Mouse (Mus musculus) retina, adult 2 months (tissue): ENCODE results near the gene Lzic.
"Not testable (repeated sequence)": the region's sequence is repeated elsewhere in the genome, so short reads cannot be mapped to it uniquely, and the experiment has no call there.

Experiments used
- DNase-seq: peaks from one replicate; pipeline ENCODE4 v3.0.0-alpha.2; 2012; ENCODE audit warnings: low read depth, low spot score

The Lzic gene

GRCm38 (mm10) chr4:149485053-149485824, at the start of gene Lzic, which contains the start of gene Nmnat1:
Lzic (plus strand) TSS chr4:149485229.
Nmnat1 (minus strand) TSS chr4:149485202.
- peak; percentile 81 for DNase-seq

- DNase-seq, result no peak
Observed at GRCm38 (mm10) chr4:149440576-149440975, 44.5 kb upstream of the Lzic start.

- no peak for DNase-seq
Observed at GRCm38 (mm10) chr4:149442436-149442835, 42.6 kb upstream of the Lzic start.

GRCm38 (mm10) chr4:149444465-149444864, 40.6 kb upstream of the Lzic start:
- no peak for DNase-seq

- DNase-seq, result peak; percentile 74
Observed at GRCm38 (mm10) chr4:149444964-149445701, 39.9 kb upstream of the Lzic start.

- no peak for DNase-seq
Observed at GRCm38 (mm10) chr4:149445868-149446267, 39.2 kb upstream of the Lzic start.

- no peak for DNase-seq
Observed at GRCm38 (mm10) chr4:149446309-149446708, 38.7 kb upstream of the Lzic start.

- no peak for DNase-seq
Observed at GRCm38 (mm10) chr4:149450636-149451035, 34.4 kb upstream of the Lzic start.

GRCm38 (mm10) chr4:149453656-149454055, 31.4 kb upstream of the Lzic start:
- DNase-seq, result no peak

- DNase-seq, result no peak
Observed at GRCm38 (mm10) chr4:149454263-149454662, 30.8 kb upstream of the Lzic start.

- DNase-seq, result no peak
Observed at GRCm38 (mm10) chr4:149454879-149455278, 30.1 kb upstream of the Lzic start, which contains the start of gene Rbp7. Rbp7 (minus strand) TSS chr4:149454978.

GRCm38 (mm10) chr4:149457163-149457562, 27.9 kb upstream of the Lzic start:
- DNase-seq, result not testable (repeated sequence)

- DNase-seq, result no peak
Observed at GRCm38 (mm10) chr4:149457831-149458430, 27.1 kb upstream of the Lzic start.

GRCm38 (mm10) chr4:149458526-149458925, 26.5 kb upstream of the Lzic start:
- DNase-seq, result no peak

- no peak for DNase-seq
Observed at GRCm38 (mm10) chr4:149459425-149459824, 25.6 kb upstream of the Lzic start.

GRCm38 (mm10) chr4:149460475-149460874, 24.6 kb upstream of the Lzic start:
- not testable (repeated sequence) for DNase-seq

- no peak for DNase-seq
Observed at GRCm38 (mm10) chr4:149461579-149462304, 23.3 kb upstream of the Lzic start.

- DNase-seq, result no peak
Observed at GRCm38 (mm10) chr4:149462305-149462971, 22.6 kb upstream of the Lzic start.

GRCm38 (mm10) chr4:149463435-149463950, 21.5 kb upstream of the Lzic start:
- no peak for DNase-seq

- DNase-seq, result no peak
Observed at GRCm38 (mm10) chr4:149469557-149469956, 15.5 kb upstream of the Lzic start.

GRCm38 (mm10) chr4:149475096-149475495, 9.9 kb upstream of the Lzic start:
- DNase-seq, result no peak
